Mouse (Mus musculus) thymus, adult 2 months (tissue): ENCODE measurements around the gene Sox10. TPM values are rescaled to one million over a fixed set of nuclear protein-coding genes. Genes with fewer than 3 reads are reported as not detected.

Source experiments
- DNase-seq: peaks from one replicate; pipeline ENCODE4 v3.0.0; 2021
- H3K27ac ChIP-seq: fragments of 200-500 bp; 2 replicates; pipeline ENCODE4 v1.5.1; 2012; ENCODE audit warnings: low read length, control low read depth; ENCODE audit not compliant: control insufficient read depth, insufficient read depth
- H3K27me3 ChIP-seq: fragments of 200-500 bp; 2 replicates; pipeline ENCODE4 v1.6.1; 2012; ENCODE audit warnings: mild to moderate bottlenecking, low read length, moderate library complexity, mixed read lengths; ENCODE audit not compliant: control insufficient read depth, insufficient read depth
- H3K36me3 ChIP-seq: fragments of 200-500 bp; 2 replicates; pipeline ENCODE4 v1.6.1; 2012; ENCODE audit warnings: mild to moderate bottlenecking, low read length, moderate library complexity; ENCODE audit not compliant: control insufficient read depth, insufficient read depth
- H3K4me1 ChIP-seq: fragments of 200-500 bp; replicated peaks from 2 replicates; pipeline ENCODE4 v1.6.1; 2012; ENCODE audit warnings: low read length; ENCODE audit not compliant: control insufficient read depth, insufficient read depth
- H3K4me3 ChIP-seq: fragments of 200-500 bp; 2 replicates; pipeline ENCODE4 v1.5.1; 2012; ENCODE audit warnings: mild to moderate bottlenecking, low read length, control low read depth, moderate library complexity; ENCODE audit not compliant: control insufficient read depth, insufficient read depth
- CTCF ChIP-seq: fragments of 200-500 bp; IDR thresholded peaks from 2 replicates; pipeline ENCODE4 v1.5.1; 2012; ENCODE audit warnings: mild to moderate bottlenecking, control low read depth, low read length, moderate library complexity, borderline replicate concordance; ENCODE audit not compliant: control insufficient read depth, poor library complexity, insufficient read depth; ENCODE audit errors: extremely low read depth
- POLR2A ChIP-seq: fragments of 200-500 bp; IDR thresholded peaks from 2 replicates; pipeline ENCODE4 v1.6.1; 2012; ENCODE audit warnings: mild to moderate bottlenecking, low read length, control low read depth, moderate library complexity; ENCODE audit not compliant: control insufficient read depth, poor library complexity, insufficient read depth; ENCODE audit errors: extremely low read depth
- WGBS: fragments of 180-500 bp; shearing (Covaris S2); methylation state at CpG from one replicate; pipeline ENCODE4 v1.1.7; 2018; 5-methylcytosine and 5-hydroxymethylcytosine counted together
- polyA plus RNA-seq: library from polyadenylated mRNA; depleted of rRNA; stranded (reverse); fragments of >200 nt; gene quantifications from 2 replicates; pipeline ENCODE4 v1.2.3, GENCODE M21; 2012

Sox10 gene
- polyA plus RNA-seq, 1 experiment, result 0.88 TPM

DNA sequence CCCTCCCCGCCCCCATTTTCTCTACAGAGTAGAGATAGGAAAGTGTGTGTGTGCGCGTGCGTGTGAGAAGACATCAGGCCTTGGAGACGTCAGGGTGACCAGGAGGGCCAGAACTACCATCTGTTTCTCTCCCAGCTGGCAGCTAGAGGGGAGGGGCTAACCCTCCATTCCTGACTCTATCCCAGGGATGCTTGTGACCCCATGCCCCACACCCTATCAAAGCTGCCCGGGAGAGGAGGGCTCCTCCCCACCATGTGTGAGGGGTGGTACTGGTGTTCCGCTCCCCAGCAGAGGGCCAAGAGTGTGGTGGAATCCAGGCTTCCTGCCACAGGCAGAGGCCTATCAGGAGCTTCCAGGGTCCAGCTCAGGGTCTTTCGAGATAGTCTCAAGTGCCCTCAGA, 1.7 kb upstream of the Sox10 start:
- H3K4me3 ChIP-seq, result no peak overlapping the region
- DNase-seq, result no peak
- H3K27ac ChIP-seq, result no peak overlapping the region
- H3K36me3 ChIP-seq, result no peaks in the 10 kb centered on the region
- WGBS, result 81% methylated on average over 8 of the region's 8 CpGs
- H3K27me3 ChIP-seq, result peaks cover 10% of the 10 kb centered on the region; the same call in 1 of the 2 replicates
- H3K4me1 ChIP-seq, result no peaks in the 10 kb centered on the region
- TF ChIP-seq POLR2A (no peak), CTCF (no peak)

DNA sequence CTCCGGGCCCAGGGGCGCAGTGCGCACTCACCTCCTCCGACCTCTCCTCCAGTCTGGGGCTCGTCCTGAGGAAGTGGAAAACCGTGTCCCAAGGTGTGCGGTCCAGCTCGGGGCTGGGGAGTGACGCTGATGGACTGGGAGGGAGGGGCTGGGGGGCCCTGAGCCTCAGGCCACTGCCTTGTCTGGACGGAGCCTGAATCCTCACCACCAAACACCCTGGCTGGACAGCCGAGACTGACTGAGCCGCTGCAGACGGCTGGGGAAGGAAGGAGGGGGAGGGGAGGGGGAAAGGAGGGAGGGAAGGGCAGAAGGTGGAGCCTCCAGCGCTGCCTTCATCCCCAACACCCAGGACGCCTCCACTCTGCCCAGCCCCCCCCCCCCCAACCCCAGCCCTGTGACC, 789 bp downstream of the Sox10 start:
- H3K4me3 ChIP-seq, result no peak overlapping the region
- peaks cover 10% of the 10 kb centered on the region; the same call in 1 of the 2 replicates for H3K27me3 ChIP-seq
- WGBS, result 18% methylated on average over 15 of the region's 15 CpGs

DNA sequence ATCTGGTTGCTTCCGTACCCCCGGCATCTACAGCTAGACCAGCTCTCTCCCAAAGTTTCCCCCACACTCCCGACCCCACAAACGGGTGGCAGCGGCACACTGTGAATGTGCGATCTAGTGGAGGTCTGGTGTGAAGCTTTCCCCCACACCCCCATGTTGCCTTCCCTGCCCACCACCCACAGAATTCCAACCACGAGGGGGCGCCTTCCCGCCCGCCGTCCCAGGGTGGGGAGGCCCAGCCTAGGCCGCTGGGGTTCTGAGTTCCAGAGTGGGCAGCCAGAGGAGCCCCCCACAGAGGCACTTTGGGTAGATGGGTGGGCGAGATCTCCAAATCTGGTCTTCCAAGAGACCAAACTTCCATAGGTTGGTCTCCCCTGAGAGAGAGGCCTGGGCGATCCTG, 2.2 kb downstream of the Sox10 start:
- TF ChIP-seq POLR2A (no peak), CTCF (no peak)
- Histone ChIP-seq H3K36me3 (no peaks in the 10 kb centered on the region), H3K27ac (no peak overlapping the region), H3K4me1 (no peaks in the 10 kb centered on the region), H3K27me3 (peaks cover 10% of the 10 kb centered on the region; the same call in 1 of the 2 replicates), H3K4me3 (no peak overlapping the region)
- 55% methylated on average over 14 of the region's 14 CpGs for WGBS
- peak; percentile 4 for DNase-seq

More for the DNA sequence above, 789 bp downstream of the Sox10 start:
- H3K36me3 ChIP-seq, result no peaks in the 10 kb centered on the region
- no peaks in the 10 kb centered on the region for H3K4me1 ChIP-seq
- no peak overlapping the region for H3K27ac ChIP-seq
- TF ChIP-seq POLR2A (no peak), CTCF (no peak)
- DNase-seq, result no peak

DNA sequence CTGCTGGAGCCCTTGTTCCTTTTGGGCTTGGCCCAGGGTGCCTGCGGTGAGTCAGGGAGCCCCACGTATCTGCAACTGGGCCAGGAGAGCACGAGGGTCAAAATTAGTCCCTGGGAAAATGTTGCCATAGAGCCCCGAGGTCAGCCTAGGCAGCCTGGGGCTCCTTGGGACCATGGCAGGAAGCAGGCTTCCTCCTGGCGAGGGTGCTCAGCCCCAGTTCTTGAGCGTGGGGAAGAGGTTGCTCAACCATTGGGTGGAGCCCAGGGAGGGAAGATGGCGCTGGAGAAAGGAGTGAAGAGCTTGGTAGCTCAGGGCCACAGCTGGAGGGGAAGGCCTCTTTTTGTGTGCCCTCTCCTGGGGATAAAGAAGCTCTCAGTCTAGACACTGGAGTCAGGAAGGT, 2.7 kb downstream of the Sox10 start:
- Histone ChIP-seq H3K36me3 (no peaks in the 10 kb centered on the region), H3K4me3 (no peak overlapping the region), H3K27ac (no peak overlapping the region), H3K4me1 (no peaks in the 10 kb centered on the region), H3K27me3 (peaks cover 10% of the 10 kb centered on the region; the same call in 1 of the 2 replicates)
- 42% methylated on average over 7 of the region's 7 CpGs for WGBS
- no peak for TF ChIP-seq CTCF
- TF ChIP-seq POLR2A, result no peak
- no peak for DNase-seq

DNA sequence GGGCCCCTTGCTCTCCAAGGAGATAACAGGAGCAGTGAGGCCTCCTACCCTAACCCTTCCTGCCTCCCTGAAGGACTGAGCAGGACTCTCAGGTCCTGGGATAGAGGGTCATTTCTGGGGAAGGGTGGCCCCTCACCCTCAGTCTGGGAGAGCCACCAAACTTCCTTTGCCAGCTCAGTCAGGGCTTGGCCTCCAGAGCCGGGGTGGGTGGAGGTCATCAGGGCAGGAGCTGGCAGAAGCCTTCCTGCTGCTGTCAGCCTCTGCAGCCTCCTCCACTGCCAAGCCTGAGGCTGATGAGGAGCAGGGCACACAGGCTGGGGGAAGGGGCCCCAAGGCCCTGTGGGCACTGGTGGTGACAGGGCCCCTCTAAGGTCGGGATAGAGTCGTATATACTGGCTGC, 9.5 kb downstream of the Sox10 start:
- TF ChIP-seq POLR2A, result no peak
- no peak for TF ChIP-seq CTCF
- H3K4me3 ChIP-seq, result no peak overlapping the region
- DNase-seq, result no peak
- 43% methylated on average over 3 of the region's 3 CpGs for WGBS
- H3K36me3 ChIP-seq, result 0 out of 2 replicates have a peak, but pooled peaks cover 3% of the 10 kb centered on the region
- no peaks in the 10 kb centered on the region; the same call in 1 of the 2 replicates for H3K27me3 ChIP-seq
- no peak overlapping the region for H3K27ac ChIP-seq
- no peaks in the 10 kb centered on the region for H3K4me1 ChIP-seq

DNA sequence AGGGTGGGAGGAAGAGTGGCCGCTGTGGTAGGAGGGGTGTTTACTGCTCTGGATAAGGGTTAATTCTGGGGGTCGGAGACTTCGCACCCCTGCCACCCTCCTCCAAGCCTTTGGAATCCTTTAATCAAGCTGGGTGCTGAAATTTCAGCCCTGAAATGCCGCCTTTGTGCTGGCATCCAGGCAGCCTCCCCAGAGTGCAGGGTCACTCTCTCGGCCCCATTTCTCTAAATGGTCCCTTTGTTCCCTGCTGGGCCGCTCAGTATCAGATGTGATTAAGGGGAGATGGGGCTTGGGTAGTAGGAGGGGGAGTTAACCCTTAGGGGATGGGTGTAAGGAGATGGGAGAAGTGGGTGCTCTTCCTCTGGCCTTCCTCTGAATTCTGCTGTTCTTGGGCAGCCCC, 12.3 kb downstream of the Sox10 start:
- DNase-seq, result no peak
- H3K4me1 ChIP-seq, result no peaks in the 10 kb centered on the region
- H3K36me3 ChIP-seq, result 0 out of 2 replicates have a peak, but pooled peaks cover 5% of the 10 kb centered on the region
- WGBS, result 92% methylated on average over 6 of the region's 6 CpGs
- TF ChIP-seq POLR2A (no peak), CTCF (no peak)
- no peak overlapping the region for H3K4me3 ChIP-seq
- H3K27ac ChIP-seq, result no peak overlapping the region
- H3K27me3 ChIP-seq, result no peaks in the 10 kb centered on the region

DNA sequence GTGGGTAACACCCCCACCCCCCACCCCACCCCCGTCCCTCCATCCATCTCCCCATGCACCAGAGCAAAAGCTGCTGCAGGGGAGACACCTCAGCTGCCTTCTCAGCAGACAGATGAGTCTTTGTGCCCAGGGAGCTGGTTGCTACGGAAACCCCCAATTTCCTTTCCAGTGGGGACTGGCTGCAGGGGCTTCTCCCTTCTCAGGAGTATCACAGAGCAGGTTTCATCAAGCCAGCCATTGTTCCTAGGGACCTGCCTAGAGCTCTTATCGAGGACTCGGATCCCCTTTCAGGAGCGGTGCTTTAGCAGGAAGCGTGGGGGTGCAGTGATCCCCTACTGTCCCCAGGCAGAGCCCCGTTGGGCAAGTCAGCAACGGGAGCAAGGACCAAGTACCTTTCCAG, 13.2 kb downstream of the Sox10 start:
- 94% methylated on average over 8 of the region's 8 CpGs for WGBS
- Histone ChIP-seq H3K27me3 (no peaks in the 10 kb centered on the region), H3K4me1 (no peaks in the 10 kb centered on the region), H3K27ac (no peak overlapping the region), H3K4me3 (no peak overlapping the region), H3K36me3 (peaks cover 9% of the 10 kb centered on the region; the same call in 1 of the 2 replicates)
- no peak for DNase-seq
- TF ChIP-seq CTCF (no peak), POLR2A (no peak)
